Mouse (Mus musculus) embryonic fibroblast, embryonic 13.5 days (primary cell): ENCODE measurements at regions not wholly inside any gene's neighbourhood (a gene's known extent, or its start where the extent isn't known, plus 50 kb on each side); places are given as distances from the start of the nearest gene placed in this dataset.

Experiments used
- CTCF ChIP-seq: IDR thresholded peaks from 2 replicates; pipeline ENCODE4 v1.5.1; 2011; ENCODE audit warnings: mild to moderate bottlenecking, control low read depth, low read length, moderate library complexity, borderline replicate concordance; ENCODE audit not compliant: insufficient read depth
- POLR2A ChIP-seq: IDR thresholded peaks from 2 replicates; pipeline ENCODE4 v1.6.1; 2011; ENCODE audit warnings: low read depth, mild to moderate bottlenecking, control low read depth, low read length, moderate library complexity

DNA sequence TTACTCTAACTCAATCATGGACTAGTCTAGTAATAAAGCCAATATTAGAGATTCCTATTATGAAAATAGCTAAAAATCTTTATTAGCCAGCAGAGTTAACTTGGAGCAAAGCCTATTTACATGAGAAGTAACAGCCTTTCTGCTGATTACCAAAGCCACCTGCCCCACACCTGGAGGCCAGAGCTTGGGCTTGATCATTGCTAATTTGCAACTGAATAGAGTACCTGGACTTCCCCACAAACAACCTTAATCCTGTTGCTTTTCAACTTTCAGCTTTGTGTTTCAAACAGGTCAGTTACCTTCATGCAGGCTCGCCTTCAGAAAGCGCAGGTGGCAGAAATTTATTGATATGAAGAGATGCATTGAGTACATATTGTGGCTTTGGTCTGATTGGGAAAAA lies 163.3 kb downstream of the Teddm3 start:
- TF ChIP-seq CTCF (no peak), POLR2A (no peak)
